Mouse (Mus musculus) bone marrow macrophage, adult 2 months (primary cell): ENCODE measurements around the gene Cobl. TPM values are rescaled to one million over a fixed set of nuclear protein-coding genes. Genes with fewer than 3 reads are reported as not detected.

ENCODE experiments used
- H3K27ac ChIP-seq: 2 replicates; pipeline ENCODE4 v1.5.1; 2012; ENCODE audit warnings: low read depth, low read length; ENCODE audit not compliant: insufficient read depth
- H3K4me1 ChIP-seq: 2 replicates; pipeline ENCODE4 v1.6.1; 2012; ENCODE audit warnings: low read length; ENCODE audit not compliant: control insufficient read depth, insufficient read depth
- H3K4me3 ChIP-seq: 2 replicates; pipeline ENCODE4 v1.5.1; 2012; ENCODE audit warnings: mild to moderate bottlenecking, low read length, moderate library complexity; ENCODE audit not compliant: insufficient read depth
- CTCF ChIP-seq: IDR thresholded peaks from 2 replicates; pipeline ENCODE4 v1.5.1; 2012; ENCODE audit warnings: low read depth, mild to moderate bottlenecking, low read length, moderate library complexity
- POLR2A ChIP-seq: IDR thresholded peaks from 2 replicates; pipeline ENCODE4 v1.6.1; 2012; ENCODE audit warnings: mild to moderate bottlenecking, low read depth, low read length, borderline replicate concordance
- polyA plus RNA-seq: library from polyadenylated mRNA; stranded (reverse); fragments of >200 nt; gene quantifications from 2 replicates; pipeline ENCODE4 v1.2.4, GENCODE M21; 2012; ENCODE audit not compliant: missing spikeins, insufficient read depth, insufficient read length

Cobl gene
- polyA plus RNA-seq, result not detected in 2 replicates

GRCm38 (mm10) chr11:12464181-12465162 lies at the start of gene Cobl:
Cobl (minus strand) TSS chr11:12464960.
- Histone ChIP-seq H3K4me1 (no peaks in the 10 kb centered on the region), H3K27ac (no peak within 1 kb of the TSS), H3K4me3 (no peak within 1 kb of the TSS)
- TF ChIP-seq CTCF (no peak), POLR2A (no peak)

GRCm38 (mm10) chr11:12513796-12514195 lies 49.0 kb upstream of the Cobl start:
- Histone ChIP-seq H3K4me1 (no peaks in the 10 kb centered on the region), H3K27ac (no peak overlapping the region), H3K4me3 (no peak overlapping the region)
- no peak for TF ChIP-seq CTCF
- no peak for TF ChIP-seq POLR2A

GRCm38 (mm10) chr11:12506371-12506890 lies 41.7 kb upstream of the Cobl start:
- H3K27ac ChIP-seq, result no peak overlapping the region
- no peak for TF ChIP-seq CTCF
- no peak overlapping the region for H3K4me3 ChIP-seq
- H3K4me1 ChIP-seq, result no peaks in the 10 kb centered on the region

GRCm38 (mm10) chr11:12503756-12504155 lies 39.0 kb upstream of the Cobl start:
- no peak for TF ChIP-seq CTCF
- no peak overlapping the region for H3K27ac ChIP-seq
- no peaks in the 10 kb centered on the region for H3K4me1 ChIP-seq
- H3K4me3 ChIP-seq, result no peak overlapping the region

GRCm38 (mm10) chr11:12501721-12502120 lies 37.0 kb upstream of the Cobl start:
- TF ChIP-seq POLR2A (no peak), CTCF (no peak)
- Histone ChIP-seq H3K4me3 (no peak overlapping the region), H3K27ac (no peak overlapping the region), H3K4me1 (no peaks in the 10 kb centered on the region)

GRCm38 (mm10) chr11:12493791-12494190 lies 29.0 kb upstream of the Cobl start:
- no peak for TF ChIP-seq POLR2A
- no peak for TF ChIP-seq CTCF
- Histone ChIP-seq H3K4me3 (no peak overlapping the region), H3K4me1 (no peaks in the 10 kb centered on the region), H3K27ac (no peak overlapping the region)

- no peak overlapping the region for H3K27ac ChIP-seq
- no peaks in the 10 kb centered on the region for H3K4me1 ChIP-seq
- H3K4me3 ChIP-seq, result no peak overlapping the region
- TF ChIP-seq CTCF, result no peak
- TF ChIP-seq POLR2A, result no peak
Observed at GRCm38 (mm10) chr11:12479856-12480403, 15.2 kb upstream of the Cobl start.

GRCm38 (mm10) chr11:12474299-12474935 lies 9.7 kb upstream of the Cobl start:
- no peak overlapping the region for H3K4me3 ChIP-seq

GRCm38 (mm10) chr11:12473625-12474298 lies 9.0 kb upstream of the Cobl start:
- H3K4me1 ChIP-seq, result no peaks in the 10 kb centered on the region
- H3K4me3 ChIP-seq, result no peak overlapping the region
- TF ChIP-seq POLR2A, result no peak
- TF ChIP-seq CTCF, result no peak
- H3K27ac ChIP-seq, result no peak overlapping the region

More at GRCm38 (mm10) chr11:12474299-12474935, 9.7 kb upstream of the Cobl start:
- Histone ChIP-seq H3K27ac (no peak overlapping the region), H3K4me1 (no peaks in the 10 kb centered on the region)
- TF ChIP-seq POLR2A, result no peak
- no peak for TF ChIP-seq CTCF

GRCm38 (mm10) chr11:12469638-12470037 lies 4.9 kb upstream of the Cobl start:
- H3K4me1 ChIP-seq, result no peaks in the 10 kb centered on the region

More at GRCm38 (mm10) chr11:12469638-12470037, 4.9 kb upstream of the Cobl start:
- TF ChIP-seq CTCF (no peak), POLR2A (no peak)
- no peak overlapping the region for H3K27ac ChIP-seq
- no peak overlapping the region for H3K4me3 ChIP-seq
